Mouse (Mus musculus) kidney, adult 2 months (tissue): ENCODE results near the gene Armc5.

ENCODE experiments used
- CTCF ChIP-seq: fragments of 200-500 bp; conservative IDR thresholded peaks from 2 replicates; pipeline ENCODE4 v1.5.1; 2011; ENCODE audit warnings: low read depth, mild to moderate bottlenecking, control low read depth, low read length, moderate library complexity, mixed read lengths; ENCODE audit not compliant: insufficient read depth, insufficient read length
- POLR2A ChIP-seq: fragments of 200-500 bp; IDR thresholded peaks from one replicate; pipeline ENCODE4 v1.6.1; 2011; ENCODE audit warnings: low read depth, low read length, control low read depth

GRCm38 (mm10) chr7:128206152-128206551 is 31.0 kb upstream of the Armc5 start, which contains the start of gene Cox6a2:
- TF ChIP-seq CTCF (no peak), POLR2A (no peak)
